Mouse (Mus musculus) liver, embryonic 16.5 days (tissue): ENCODE measurements at regions not wholly inside any gene's neighbourhood (a gene's known extent, or its start where the extent isn't known, plus 50 kb on each side); places are given as distances from the start of the nearest gene placed in this dataset.

Experiments used
- ATAC-seq: fragments of 200-750 bp; cut with Nextera tagmentation; 2 replicates; pipeline ENCODE4 v1.8.0; 2017; ENCODE audit warnings: low read depth, mild to moderate bottlenecking, moderate number of reproducible peaks, moderate library complexity
- H3K27ac ChIP-seq: fragments of 300-500 bp; sonication (generic); 2 replicates; pipeline ENCODE4 v1.5.1; 2014; ENCODE audit warnings: mild to moderate bottlenecking, low read length
- H3K27me3 ChIP-seq: fragments of 300-500 bp; sonication (generic); 2 replicates; pipeline ENCODE4 v1.6.1; 2014; ENCODE audit warnings: low read depth, low read length, mixed read lengths; ENCODE audit not compliant: control insufficient read depth, insufficient read depth
- H3K36me3 ChIP-seq: fragments of 300-500 bp; sonication (generic); 2 replicates; pipeline ENCODE4 v1.6.1; 2014; ENCODE audit warnings: mild to moderate bottlenecking; ENCODE audit not compliant: control insufficient read depth, insufficient read depth
- H3K4me1 ChIP-seq: fragments of 300-500 bp; sonication (generic); 2 replicates; pipeline ENCODE4 v1.6.1; 2014; ENCODE audit warnings: low read depth, low read length, mixed read lengths; ENCODE audit not compliant: control insufficient read depth
- H3K4me2 ChIP-seq: fragments of 300-500 bp; sonication (generic); 2 replicates; pipeline ENCODE4 v1.6.1; 2014; ENCODE audit warnings: low read depth, low read length, mixed read lengths
- H3K4me3 ChIP-seq: fragments of 300-500 bp; sonication (generic); 2 replicates; pipeline ENCODE4 v1.5.1; 2014; ENCODE audit warnings: low read depth, mild to moderate bottlenecking, low read length
- H3K9ac ChIP-seq: fragments of 300-500 bp; sonication (generic); 2 replicates; pipeline ENCODE4 v1.6.1; 2014; ENCODE audit warnings: low read depth, low read length
- H3K9me3 ChIP-seq: fragments of 300-500 bp; sonication (generic); replicated peaks from 2 replicates; pipeline ENCODE4 v1.6.1; 2016; ENCODE audit warnings: low read length; ENCODE audit not compliant: control insufficient read depth
- WGBS: fragments of 180-500 bp; shearing (Covaris S2); extraction: QIAGEN DNeasy Blood & Tissue Kit; methylation state at CpG from one replicate; pipeline ENCODE4 v1.1.7; 2014; ENCODE audit not compliant: insufficient replicate concordance; 5-methylcytosine and 5-hydroxymethylcytosine counted together

DNA sequence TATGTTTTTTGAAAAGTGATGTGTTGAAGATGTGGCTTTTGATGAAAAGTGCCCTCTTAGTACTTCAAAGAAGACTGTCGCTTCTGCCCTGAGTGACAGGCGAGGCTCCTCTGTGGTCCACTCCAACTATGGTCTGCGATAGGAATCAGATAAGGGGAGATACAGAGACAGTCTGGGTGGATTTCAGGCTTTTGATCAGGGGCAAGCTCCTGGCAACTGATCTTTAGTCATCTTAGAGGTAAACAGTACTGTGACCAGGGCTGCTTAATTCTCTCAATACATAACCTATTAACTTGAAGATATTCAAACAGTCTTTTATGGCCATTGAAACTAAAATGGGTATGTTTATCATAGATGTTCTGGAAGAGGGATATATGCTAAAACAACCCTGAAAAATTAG is 335.6 kb upstream of the Arglu1 start:
- Histone ChIP-seq H3K36me3 (no peaks in the 10 kb centered on the region), H3K27ac (no peak overlapping the region), H3K9me3 (no peaks in the 10 kb centered on the region), H3K4me1 (no peaks in the 10 kb centered on the region), H3K4me3 (no peak overlapping the region), H3K4me2 (no peak overlapping the region), H3K27me3 (no peaks in the 10 kb centered on the region), H3K9ac (no peak overlapping the region)
- WGBS: 52% methylated on average over 3 of the region's 3 CpGs
- ATAC-seq: no peak

DNA sequence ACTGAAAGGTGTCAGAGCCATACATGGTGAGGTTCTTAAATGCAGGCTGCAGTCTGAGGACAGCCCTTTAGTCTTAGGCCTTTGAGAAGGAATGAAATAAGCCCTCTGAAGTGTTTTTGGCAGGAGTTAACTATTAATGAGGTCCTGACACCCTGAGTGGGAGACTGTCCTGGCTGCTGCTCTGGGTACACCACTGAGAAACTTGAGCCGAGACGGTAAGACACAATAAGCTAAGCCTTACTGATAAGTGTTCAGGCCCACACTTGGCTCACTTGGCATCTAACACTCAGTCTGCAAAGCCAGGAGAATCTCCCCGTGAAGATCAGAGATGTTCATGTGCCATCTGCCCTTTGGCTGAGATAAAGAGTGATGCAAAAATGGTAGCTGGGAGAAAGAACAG is 335.1 kb upstream of the Arglu1 start:
- H3K9me3 ChIP-seq: no peaks in the 10 kb centered on the region
- ATAC-seq: no peak
- WGBS: 53% methylated on average over 3 of the region's 3 CpGs

DNA sequence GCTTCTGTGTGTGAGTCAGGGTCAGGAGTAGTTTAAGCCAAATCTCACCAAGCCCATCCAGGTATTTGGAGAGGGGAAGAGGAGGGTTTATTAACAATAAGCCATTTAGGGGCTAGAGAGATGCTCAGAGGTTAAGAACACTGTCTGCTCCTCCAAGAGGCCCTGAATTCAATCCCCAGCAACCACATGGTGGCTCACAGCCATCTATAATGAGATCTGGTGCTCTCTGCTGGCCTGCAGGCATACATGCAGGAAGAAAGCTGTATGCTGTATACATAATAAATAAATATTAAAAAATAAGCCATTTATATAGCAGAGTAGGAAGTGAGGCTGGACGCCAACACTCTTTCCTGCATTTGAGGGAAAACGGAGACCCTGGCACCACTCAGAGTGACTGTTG is 330.4 kb upstream of the Arglu1 start:
- no peak for ATAC-seq
- Histone ChIP-seq H3K4me2 (no peak overlapping the region), H3K9ac (no peak overlapping the region), H3K36me3 (no peaks in the 10 kb centered on the region), H3K27ac (no peak overlapping the region), H3K9me3 (no peaks in the 10 kb centered on the region), H3K4me3 (no peak overlapping the region), H3K27me3 (no peaks in the 10 kb centered on the region), H3K4me1 (no peaks in the 10 kb centered on the region)
- 68% methylated on average over 2 of the region's 2 CpGs for WGBS

More for the DNA sequence above, 335.1 kb upstream of the Arglu1 start:
- Histone ChIP-seq H3K27me3 (no peaks in the 10 kb centered on the region), H3K9ac (no peak overlapping the region), H3K36me3 (no peaks in the 10 kb centered on the region), H3K4me1 (no peaks in the 10 kb centered on the region), H3K27ac (no peak overlapping the region), H3K4me2 (no peak overlapping the region), H3K4me3 (no peak overlapping the region)

DNA sequence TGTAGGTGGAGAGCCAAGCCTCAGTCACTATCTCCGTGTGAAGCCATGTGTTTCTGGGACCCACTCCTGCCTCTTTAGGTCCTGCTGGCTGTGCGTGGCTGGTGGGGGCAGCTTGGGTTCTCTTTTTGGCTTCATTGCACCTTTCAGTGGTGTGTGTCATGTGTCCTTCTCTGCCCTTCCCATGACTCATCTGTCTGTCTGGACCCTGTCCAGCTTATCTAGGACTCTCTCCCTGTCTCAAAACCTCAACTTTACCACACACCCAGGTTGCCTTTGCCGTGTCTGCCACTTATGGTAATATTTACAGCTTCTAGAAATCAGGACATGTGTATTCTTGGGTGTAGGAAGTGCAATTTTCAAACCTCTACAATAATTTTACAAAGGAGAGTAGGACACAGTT is 329.9 kb upstream of the Arglu1 start:
- WGBS: 39% methylated on average over 3 of the region's 3 CpGs

DNA sequence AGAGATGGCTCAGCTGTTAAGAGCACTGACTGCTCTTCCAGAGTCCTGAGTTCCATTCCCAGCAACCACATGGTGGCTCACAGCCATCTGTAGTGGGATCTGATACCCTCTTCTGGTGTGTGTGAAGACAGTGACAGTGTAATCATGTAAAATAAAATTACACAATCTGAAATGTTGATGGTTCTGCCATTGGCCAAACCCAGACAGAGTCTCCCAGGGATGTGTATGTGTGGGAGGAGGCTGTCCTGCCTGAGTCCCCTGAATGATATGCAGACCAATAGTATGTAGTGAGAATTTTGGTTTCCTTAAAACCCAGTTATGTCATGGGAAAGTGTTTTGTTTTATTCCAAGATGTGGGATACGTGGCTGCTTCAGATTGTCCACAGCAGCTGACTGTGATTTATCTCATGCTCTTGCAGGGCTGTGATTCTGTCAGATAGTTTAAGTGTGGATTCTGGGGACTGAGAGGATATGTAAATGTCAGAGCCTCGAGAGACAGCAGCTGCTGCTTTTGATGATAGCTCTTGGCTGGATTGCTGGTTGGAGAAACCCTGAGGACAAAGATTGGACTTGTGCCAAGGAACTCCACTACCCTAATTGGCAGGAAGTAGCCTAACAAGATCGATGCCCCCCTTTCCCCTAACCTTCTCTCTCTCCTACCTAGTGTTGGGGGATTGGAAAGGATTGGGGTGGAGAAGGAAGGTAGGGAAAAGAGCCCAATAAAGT is 321.6 kb upstream of the Arglu1 start:
- Histone ChIP-seq H3K4me3 (no peak overlapping the region), H3K9me3 (no peaks in the 10 kb centered on the region), H3K4me1 (no peaks in the 10 kb centered on the region), H3K27ac (no peak overlapping the region), H3K9ac (no peak overlapping the region), H3K36me3 (no peaks in the 10 kb centered on the region), H3K27me3 (no peaks in the 10 kb centered on the region), H3K4me2 (no peak overlapping the region)
- 28% methylated on average over 3 of the region's 3 CpGs for WGBS
- ATAC-seq: no peak

More for the DNA sequence above, 329.9 kb upstream of the Arglu1 start:
- H3K4me2 ChIP-seq: no peak overlapping the region
- H3K4me3 ChIP-seq: no peak overlapping the region
- ATAC-seq: no peak
- H3K27me3 ChIP-seq: no peaks in the 10 kb centered on the region
- H3K9me3 ChIP-seq: no peaks in the 10 kb centered on the region
- H3K9ac ChIP-seq: no peak overlapping the region
- H3K36me3 ChIP-seq: no peaks in the 10 kb centered on the region
- H3K27ac ChIP-seq: no peak overlapping the region
- H3K4me1 ChIP-seq: no peaks in the 10 kb centered on the region

DNA sequence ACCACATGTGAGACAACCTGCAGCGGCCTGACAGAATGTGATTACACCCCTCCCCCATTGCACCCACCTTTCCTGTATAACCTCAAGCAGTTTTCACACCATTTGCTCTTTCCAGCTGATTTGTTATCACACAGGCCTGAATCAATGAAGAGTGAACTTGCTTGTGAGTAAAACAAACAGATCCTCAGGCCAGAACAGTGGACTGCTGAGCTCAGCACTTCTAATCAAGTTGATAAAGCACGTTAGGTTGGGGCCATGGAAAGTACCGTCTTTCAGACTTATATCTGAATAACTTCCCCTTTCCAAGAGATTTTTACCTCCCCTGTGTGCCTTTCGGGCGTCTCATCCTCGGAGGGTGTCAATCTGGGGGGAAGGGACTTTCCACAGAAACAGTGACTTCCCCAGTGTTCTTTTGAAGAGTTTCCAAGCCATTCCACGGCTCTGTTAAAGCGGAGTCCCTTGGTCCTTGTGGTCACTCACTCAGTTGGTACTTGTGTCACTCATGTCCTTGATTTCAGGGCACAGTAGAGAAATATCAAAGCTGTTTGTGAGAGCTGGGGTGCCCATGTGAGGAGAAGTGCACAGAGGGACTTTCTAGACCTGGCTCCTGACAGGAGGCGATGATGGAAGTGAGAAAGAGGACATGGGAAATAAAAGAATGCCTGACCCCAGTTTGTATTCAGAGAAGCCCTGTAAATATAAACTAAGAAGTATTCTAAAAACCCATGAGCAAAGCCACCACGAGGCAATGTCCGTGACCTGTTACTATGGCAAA is 317.9 kb upstream of the Arglu1 start:
- Histone ChIP-seq H3K4me2 (no peak overlapping the region), H3K27ac (no peak overlapping the region), H3K4me1 (no peaks in the 10 kb centered on the region), H3K27me3 (no peaks in the 10 kb centered on the region), H3K4me3 (no peak overlapping the region), H3K9me3 (no peaks in the 10 kb centered on the region), H3K9ac (no peak overlapping the region), H3K36me3 (no peaks in the 10 kb centered on the region)
- ATAC-seq: no peak
- WGBS: 40% methylated on average over 11 of the region's 11 CpGs

DNA sequence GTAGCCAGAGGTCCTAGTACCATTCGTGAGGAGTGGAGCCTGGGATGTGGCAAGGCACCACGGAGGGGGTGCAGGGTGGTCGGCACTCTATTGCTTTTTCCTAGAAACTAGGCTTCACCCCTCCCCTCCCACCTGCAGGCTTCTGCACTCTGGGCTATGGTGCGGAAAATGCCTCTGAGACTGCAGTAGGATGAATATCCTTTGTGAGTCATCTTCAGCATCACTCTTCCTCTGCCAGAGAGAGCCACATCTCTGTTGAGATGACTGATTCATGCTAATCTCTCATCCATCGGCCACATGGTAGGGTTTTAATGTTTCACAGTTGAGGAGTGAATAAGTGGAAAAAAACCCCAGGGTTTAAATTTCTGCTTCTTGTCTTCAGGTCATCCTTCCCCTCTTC is 309.6 kb upstream of the Arglu1 start:
- Histone ChIP-seq H3K9me3 (no peaks in the 10 kb centered on the region), H3K9ac (no peak overlapping the region), H3K36me3 (no peaks in the 10 kb centered on the region), H3K4me3 (no peak overlapping the region), H3K27ac (no peak overlapping the region), H3K4me1 (no peaks in the 10 kb centered on the region), H3K27me3 (no peaks in the 10 kb centered on the region; the same call in 1 of the 2 replicates), H3K4me2 (no peak overlapping the region)
- ATAC-seq: no peak
- WGBS: 75% methylated on average over 5 of the region's 5 CpGs

DNA sequence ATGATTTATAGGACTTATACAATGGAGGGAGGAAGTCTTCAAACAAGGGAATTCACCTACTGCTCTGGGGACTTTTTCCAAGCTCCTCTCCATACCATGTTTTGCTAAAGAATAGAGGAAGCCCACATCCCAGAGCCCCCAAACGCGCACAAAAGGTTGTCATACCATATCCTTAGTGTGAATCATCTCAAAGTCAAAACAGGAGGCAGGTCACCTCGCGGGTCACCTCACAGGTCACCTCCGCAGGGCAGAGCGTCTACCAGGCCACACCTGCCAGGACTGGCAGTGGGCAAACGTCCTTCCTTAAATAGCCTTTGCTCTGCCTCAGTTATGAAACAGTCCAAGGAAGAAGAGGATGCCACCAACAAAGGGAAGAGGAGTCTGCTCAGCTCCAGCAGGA is 307.3 kb upstream of the Arglu1 start:
- 44% methylated on average over 7 of the region's 7 CpGs for WGBS
- H3K4me1 ChIP-seq: no peaks in the 10 kb centered on the region
- H3K36me3 ChIP-seq: no peaks in the 10 kb centered on the region
- no peak overlapping the region for H3K27ac ChIP-seq
- H3K4me2 ChIP-seq: no peak overlapping the region
- no peaks in the 10 kb centered on the region for H3K9me3 ChIP-seq
- no peak overlapping the region for H3K4me3 ChIP-seq
- H3K27me3 ChIP-seq: peaks cover 3% of the 10 kb centered on the region
- ATAC-seq: no peak
- no peak overlapping the region for H3K9ac ChIP-seq

DNA sequence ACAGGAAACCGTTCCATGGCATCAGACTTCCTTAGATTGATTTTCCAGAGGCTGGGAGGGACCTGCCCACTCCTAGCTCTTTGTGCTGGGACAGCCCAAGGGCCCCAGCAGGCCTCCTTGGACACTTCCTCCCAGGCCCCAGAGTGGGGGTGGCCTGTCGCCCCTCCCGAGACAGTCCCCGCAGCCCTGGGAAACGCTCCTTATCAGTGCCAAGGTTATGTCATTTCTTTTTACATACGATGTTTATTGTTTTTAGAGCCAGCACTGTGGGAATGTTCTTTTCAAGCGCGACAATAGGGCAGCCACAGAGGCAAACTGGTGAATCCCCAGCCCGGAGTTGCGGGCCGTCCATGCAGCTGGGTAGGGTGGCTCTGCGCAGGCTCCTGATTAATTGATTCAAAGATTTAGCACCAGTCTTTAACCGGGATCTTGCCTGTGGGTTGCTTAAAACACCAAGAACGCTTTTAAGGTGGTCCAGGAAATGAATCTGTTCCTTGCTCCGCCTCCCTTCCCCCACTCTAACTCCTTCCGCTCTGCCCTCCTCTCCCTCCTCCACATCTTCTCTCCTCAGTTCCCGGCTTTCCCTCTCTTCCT is 304.4 kb upstream of the Arglu1 start:
- H3K4me2 ChIP-seq: peak overlapping the region; percentile 26; the same call in 1 of the 2 replicates
- ATAC-seq: peak; percentile 76
- H3K27me3 ChIP-seq: peaks cover 3% of the 10 kb centered on the region
- H3K27ac ChIP-seq: no peak overlapping the region
- H3K9me3 ChIP-seq: no peaks in the 10 kb centered on the region
- 10% methylated on average over 17 of the region's 17 CpGs for WGBS
- H3K4me3 ChIP-seq: no peak overlapping the region
- no peaks in the 10 kb centered on the region; the same call in 1 of the 2 replicates for H3K4me1 ChIP-seq
- H3K9ac ChIP-seq: no peak overlapping the region
- no peaks in the 10 kb centered on the region for H3K36me3 ChIP-seq
